8 mouse cellular contexts compared by ENCODE assay signal in the genomic region with DNA sequence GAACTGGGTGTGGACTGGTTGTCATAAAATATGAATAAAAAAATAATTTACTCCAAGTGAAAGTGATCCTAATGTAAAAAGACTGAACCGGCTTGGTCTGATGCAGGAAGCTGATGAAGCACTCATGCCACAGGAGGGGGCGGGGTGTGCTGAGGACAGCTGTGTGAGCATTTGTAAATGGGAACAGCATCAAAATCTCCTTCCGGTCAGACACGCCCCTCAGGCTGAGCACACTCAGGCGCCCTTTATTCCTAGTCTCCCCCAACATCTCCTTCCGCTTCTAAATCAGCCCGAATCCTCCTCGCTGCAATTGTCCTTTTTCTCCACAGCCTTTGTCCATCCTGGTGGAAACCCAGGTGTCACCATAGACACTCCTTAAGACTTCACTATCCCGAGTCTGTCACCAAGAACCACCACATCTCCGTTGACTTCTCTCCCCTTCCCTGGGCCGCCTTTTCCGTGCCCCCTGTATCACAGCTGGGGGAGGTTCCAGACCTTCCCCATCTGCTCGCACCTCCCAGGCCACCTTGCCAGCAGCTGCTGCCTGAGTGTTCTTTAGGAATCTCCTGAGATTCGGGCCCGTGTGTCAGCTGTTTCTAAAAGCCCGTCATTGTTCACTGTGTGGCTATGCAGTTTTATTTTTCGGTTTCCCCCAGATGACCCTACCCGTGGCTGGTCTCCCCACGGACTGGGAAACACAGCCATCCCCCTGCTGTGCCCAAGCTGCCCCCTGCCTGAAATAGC. TPM values are rescaled to one million over a fixed set of nuclear protein-coding genes. Genes with fewer than 3 reads are reported as not detected.
DNase-seq lines count a peak whose midpoint lies in the region; ATAC-seq and TF ChIP-seq lines count a peak whose summit lies in the region.

No protein-coding gene starts in this region.

- no peak for TF ChIP-seq POLR2A in limb, embryonic 14.5 days (IDR thresholded peaks at IDR 0.05; ENCODE audit: borderline replicate concordance, extremely low read depth, insufficient read depth, insufficient read length)

- peak; percentile 78 for ATAC-seq in forebrain, embryonic 11.5 days (replicated peaks; ENCODE audit: low FRiP score)
- peak; percentile 83 for ATAC-seq in limb, embryonic 14.5 days (ENCODE audit: low FRiP score, low read depth)
- peak; percentile 90 for ATAC-seq in midbrain, embryonic 15.5 days (replicated peaks)

- no peaks in the 10 kb centered on the region for H3K9me3 ChIP-seq in forebrain, embryonic 11.5 days (ENCODE audit: control insufficient read depth, low read length)
- no peaks in the 10 kb centered on the region for H3K9me3 ChIP-seq in limb, embryonic 14.5 days (ENCODE audit: control insufficient read depth, low read length)
- H3K9me3 ChIP-seq in midbrain, embryonic 15.5 days, result no peaks in the 10 kb centered on the region

- H3K36me3 ChIP-seq in forebrain, embryonic 11.5 days (ENCODE audit: control insufficient read depth, insufficient read depth, low read length), result no peaks in the 10 kb centered on the region
- no peaks in the 10 kb centered on the region for H3K36me3 ChIP-seq in limb, embryonic 14.5 days (ENCODE audit: control insufficient read depth, insufficient read depth, low read length)
- H3K36me3 ChIP-seq in midbrain, embryonic 15.5 days (replicated peaks), result no peaks in the 10 kb centered on the region

- peak overlapping the region; percentile 8; the same call in 1 of the 2 replicates for H3K27ac ChIP-seq in forebrain, embryonic 11.5 days (ENCODE audit: low read depth, low read length)
- no peak overlapping the region for H3K27ac ChIP-seq in limb, embryonic 14.5 days (replicated peaks; ENCODE audit: low read depth, low read length)
- H3K27ac ChIP-seq in midbrain, embryonic 15.5 days, result peak overlapping the region; percentile 74

- no peak overlapping the region for H3K4me3 ChIP-seq in forebrain, embryonic 11.5 days (ENCODE audit: low read depth, low read length)
- peak overlapping the region; percentile 20 for H3K4me3 ChIP-seq in limb, embryonic 14.5 days (replicated peaks; ENCODE audit: low read length)
- H3K4me3 ChIP-seq in midbrain, embryonic 15.5 days, result peak overlapping the region; percentile 23

- DNase-seq in 416B (ENCODE audit: low read depth), result peak; percentile 51
- peak; percentile 68 for DNase-seq in ES-CJ7 (ENCODE audit: low read depth, low spot score)
- DNase-seq in forebrain, embryonic 11.5 days (ENCODE audit: low spot score), result peak; percentile 65
- DNase-seq in heart, postnatal 4 days, result peak; percentile 54
- peak; percentile 31 for DNase-seq in limb, embryonic 14.5 days (ENCODE audit: low spot score)
- DNase-seq in ovary, adult 18-20 months (ENCODE audit: low spot score), result no peak
- DNase-seq in layer of hippocampus, postnatal 14 days (ENCODE audit: low spot score in 2 of 2), result no peak

- H3K9ac ChIP-seq in forebrain, embryonic 11.5 days (ENCODE audit: low read length), result peak overlapping the region; percentile 21; the same call in 1 of the 2 replicates
- peak overlapping the region; percentile 46 for H3K9ac ChIP-seq in limb, embryonic 14.5 days (ENCODE audit: low read depth, low read length, severe bottlenecking)
- H3K9ac ChIP-seq in midbrain, embryonic 15.5 days, result peak overlapping the region; percentile 31; the same call in 1 of the 2 replicates

- WGBS in forebrain, embryonic 11.5 days, result 21% methylated on average over 19 of the region's 19 CpGs
- 16% methylated on average over 19 of the region's 19 CpGs for WGBS in limb, embryonic 14.5 days
- WGBS in midbrain, embryonic 15.5 days, result 9% methylated on average over 19 of the region's 19 CpGs

- H3K4me2 ChIP-seq in forebrain, embryonic 11.5 days (ENCODE audit: low read depth, low read length, severe bottlenecking), result peak overlapping the region; percentile 37
- H3K4me2 ChIP-seq in limb, embryonic 14.5 days (replicated peaks; ENCODE audit: low read depth, low read length, severe bottlenecking), result peak overlapping the region; percentile 44
- H3K4me2 ChIP-seq in midbrain, embryonic 15.5 days, result peak overlapping the region; percentile 52

- H3K4me1 ChIP-seq in forebrain, embryonic 11.5 days (replicated peaks; ENCODE audit: control insufficient read depth, insufficient read depth, low read length), result 0 out of 2 replicates have a peak, but pooled peaks cover 2% of the 10 kb centered on the region
- peaks cover 10% of the 10 kb centered on the region for H3K4me1 ChIP-seq in limb, embryonic 14.5 days (ENCODE audit: control insufficient read depth, insufficient read depth, low read length)
- peaks cover 8% of the 10 kb centered on the region for H3K4me1 ChIP-seq in midbrain, embryonic 15.5 days

- no peaks in the 10 kb centered on the region for H3K27me3 ChIP-seq in forebrain, embryonic 11.5 days (ENCODE audit: control insufficient read depth, insufficient read depth, low read length)
- no peaks in the 10 kb centered on the region for H3K27me3 ChIP-seq in limb, embryonic 14.5 days (ENCODE audit: control insufficient read depth, insufficient read depth, low read length)
- no peaks in the 10 kb centered on the region for H3K27me3 ChIP-seq in midbrain, embryonic 15.5 days (replicated peaks)

RNA-seq across cellular contexts. Expression of a gene that starts 7.2 kb away (rescaled TPM):
- polyA plus RNA-seq in forebrain, embryonic 11.5 days (2014; fragmentation: Nextera tagmentation; extraction: Ambion mirVana), result not detected in 2 replicates
- total RNA-seq in heart, postnatal 4 days (2021), result under 1 TPM; 0.43 to 0.79 TPM
- polyA plus RNA-seq in limb, embryonic 14.5 days (2012; rRNA removed), result not detected in 2 replicates
- not detected in 2 replicates for polyA plus RNA-seq in limb, embryonic 14.5 days (2014; fragmentation: Nextera tagmentation; extraction: Ambion mirVana)
- polyA plus RNA-seq in midbrain, embryonic 15.5 days (2015; fragmentation: Nextera tagmentation; extraction: Ambion mirVana), result not detected in 2 replicates
- not detected for total RNA-seq in layer of hippocampus, postnatal 14 days (2021)

Comparison
In these comparisons a context has a peak if more than half of its experiments do, and no peak if none do; other contexts are left out.
1. DNase-seq: peak in 416B (single experiment), ES-CJ7 (single experiment), forebrain, embryonic 11.5 days (single experiment), heart, postnatal 4 days (single experiment) and limb, embryonic 14.5 days (single experiment); none in ovary, adult 18-20 months (single experiment) and layer of hippocampus, postnatal 14 days (0 of 2).
2. Peak in every context shown above with its lines, with median percentiles within 50 percentile points of each other: ATAC-seq, H3K4me2 ChIP-seq and H3K9ac ChIP-seq.